Mouse (Mus musculus): ENCODE results near the gene Crk.
A peak's percentile ranks its signal among the peaks of the same experiment; 100 is the strongest.

Gene Crk

GRCm38 (mm10) chr11:75735462-75736252, 56.6 kb downstream of the Crk start:
- DNase-seq (ENCODE audit: low read depth, low spot score): no peak
- Histone ChIP-seq H3K36me3 (ENCODE audit: control insufficient read depth, insufficient read depth, low read length, poor library complexity, severe bottlenecking) (peaks cover 2% of the 10 kb centered on the region; the same call in 1 of the 2 replicates), H3K27me3 (ENCODE audit: control insufficient read depth, insufficient read depth, low read length, poor library complexity, severe bottlenecking) (no peaks in the 10 kb centered on the region)

GRCm38 (mm10) chr11:75736978-75737377, 57.9 kb downstream of the Crk start:
- Histone ChIP-seq H3K36me3 (ENCODE audit: control insufficient read depth, insufficient read depth, low read length, poor library complexity, severe bottlenecking) (peaks cover 2% of the 10 kb centered on the region; the same call in 1 of the 2 replicates), H3K27me3 (ENCODE audit: control insufficient read depth, insufficient read depth, low read length, poor library complexity, severe bottlenecking) (no peaks in the 10 kb centered on the region)
- no peak for DNase-seq (ENCODE audit: low read depth, low spot score)

- Histone ChIP-seq H3K27me3 (ENCODE audit: control insufficient read depth, insufficient read depth, low read length, poor library complexity, severe bottlenecking) (no peaks in the 10 kb centered on the region), H3K36me3 (ENCODE audit: control insufficient read depth, insufficient read depth, low read length, poor library complexity, severe bottlenecking) (peaks cover 2% of the 10 kb centered on the region; the same call in 1 of the 2 replicates)
- DNase-seq (ENCODE audit: low read depth, low spot score): peak; percentile 69
Measured at GRCm38 (mm10) chr11:75737806-75738476, 58.9 kb downstream of the Crk start.

GRCm38 (mm10) chr11:75738477-75738821, 59.4 kb downstream of the Crk start:
- no peaks in the 10 kb centered on the region for H3K27me3 ChIP-seq (ENCODE audit: control insufficient read depth, insufficient read depth, low read length, poor library complexity, severe bottlenecking)
- DNase-seq (ENCODE audit: low read depth, low spot score): no peak
- H3K36me3 ChIP-seq (ENCODE audit: control insufficient read depth, insufficient read depth, low read length, poor library complexity, severe bottlenecking): peaks cover 4% of the 10 kb centered on the region; the same call in 1 of the 2 replicates

GRCm38 (mm10) chr11:75740204-75740603, 61.1 kb downstream of the Crk start:
- peaks cover 5% of the 10 kb centered on the region; the same call in 1 of the 2 replicates for H3K36me3 ChIP-seq (ENCODE audit: control insufficient read depth, insufficient read depth, low read length, poor library complexity, severe bottlenecking)
- no peaks in the 10 kb centered on the region for H3K27me3 ChIP-seq (ENCODE audit: control insufficient read depth, insufficient read depth, low read length, poor library complexity, severe bottlenecking)
- no peak for DNase-seq (ENCODE audit: low read depth, low spot score)

GRCm38 (mm10) chr11:75741615-75742014, 62.6 kb downstream of the Crk start:
- no peak for DNase-seq (ENCODE audit: low read depth, low spot score)
- no peaks in the 10 kb centered on the region for H3K27me3 ChIP-seq (ENCODE audit: control insufficient read depth, insufficient read depth, low read length, poor library complexity, severe bottlenecking)
- peaks cover 3% of the 10 kb centered on the region; the same call in 1 of the 2 replicates for H3K36me3 ChIP-seq (ENCODE audit: control insufficient read depth, insufficient read depth, low read length, poor library complexity, severe bottlenecking)

- H3K36me3 ChIP-seq (ENCODE audit: control insufficient read depth, insufficient read depth, low read length, poor library complexity, severe bottlenecking): peaks cover 3% of the 10 kb centered on the region; the same call in 1 of the 2 replicates
- H3K27me3 ChIP-seq (ENCODE audit: control insufficient read depth, insufficient read depth, low read length, poor library complexity, severe bottlenecking): no peaks in the 10 kb centered on the region
- DNase-seq (ENCODE audit: low read depth, low spot score): no peak
Measured at GRCm38 (mm10) chr11:75744761-75745160, 65.7 kb downstream of the Crk start.

- Histone ChIP-seq H3K27me3 (ENCODE audit: control insufficient read depth, insufficient read depth, low read length, poor library complexity, severe bottlenecking) (no peaks in the 10 kb centered on the region), H3K36me3 (ENCODE audit: control insufficient read depth, insufficient read depth, low read length, poor library complexity, severe bottlenecking) (peaks cover 10% of the 10 kb centered on the region; the same call in 1 of the 2 replicates)
- no peak for DNase-seq (ENCODE audit: low read depth, low spot score)
Measured at GRCm38 (mm10) chr11:75750537-75750936, 71.5 kb downstream of the Crk start.

GRCm38 (mm10) chr11:75751082-75751481, 72.0 kb downstream of the Crk start:
- DNase-seq (ENCODE audit: low read depth, low spot score): peak; percentile 34
- no peaks in the 10 kb centered on the region for H3K27me3 ChIP-seq (ENCODE audit: control insufficient read depth, insufficient read depth, low read length, poor library complexity, severe bottlenecking)
- peaks cover 10% of the 10 kb centered on the region; the same call in 1 of the 2 replicates for H3K36me3 ChIP-seq (ENCODE audit: control insufficient read depth, insufficient read depth, low read length, poor library complexity, severe bottlenecking)
